Mouse (Mus musculus) embryonic facial prominence, embryonic 14.5 days (tissue): ENCODE measurements around the gene Atg14. TPM values are rescaled to one million over a fixed set of nuclear protein-coding genes. Genes with fewer than 3 reads are reported as not detected.

Source experiments
- ATAC-seq: fragments of 200-750 bp; cut with Nextera tagmentation; 2 replicates; pipeline ENCODE4 v1.8.0; 2017; ENCODE audit warnings: low read depth, moderate number of reproducible peaks, moderate TSS enrichment
- DNase-seq: peaks from one replicate; pipeline ENCODE4 v3.0.0-alpha.2; 2015; ENCODE audit warnings: low spot score
- H3K27ac ChIP-seq: fragments of 300-500 bp; sonication (generic); replicated peaks from 2 replicates; pipeline ENCODE4 v1.5.1; 2014; ENCODE audit warnings: low read depth, mild to moderate bottlenecking, low read length, moderate library complexity
- H3K27me3 ChIP-seq: fragments of 300-500 bp; sonication (generic); replicated peaks from 2 replicates; pipeline ENCODE4 v1.6.1; 2014; ENCODE audit warnings: low read length; ENCODE audit not compliant: control insufficient read depth, insufficient read depth
- H3K36me3 ChIP-seq: fragments of 300-500 bp; sonication (generic); 2 replicates; pipeline ENCODE4 v1.6.1; 2014; ENCODE audit warnings: low read length, mixed read lengths; ENCODE audit not compliant: control insufficient read depth, insufficient read depth
- H3K4me1 ChIP-seq: fragments of 300-500 bp; sonication (generic); 2 replicates; pipeline ENCODE4 v1.6.1; 2014; ENCODE audit warnings: antibody characterized with exemption, low read length; ENCODE audit not compliant: control insufficient read depth, insufficient read depth
- H3K4me2 ChIP-seq: fragments of 300-500 bp; sonication (generic); 2 replicates; pipeline ENCODE4 v1.6.1; 2014; ENCODE audit warnings: low read depth, mild to moderate bottlenecking, low read length, moderate library complexity, mixed read lengths
- H3K4me3 ChIP-seq: fragments of 300-500 bp; sonication (generic); 2 replicates; pipeline ENCODE4 v1.5.1; 2014; ENCODE audit warnings: low read depth, mild to moderate bottlenecking, low read length
- H3K9ac ChIP-seq: fragments of 300-500 bp; sonication (generic); 2 replicates; pipeline ENCODE4 v1.6.1; 2014; ENCODE audit warnings: low read depth, mild to moderate bottlenecking, low read length, moderate library complexity, mixed read lengths
- H3K9me3 ChIP-seq: fragments of 300-500 bp; sonication (generic); 2 replicates; pipeline ENCODE4 v1.6.1; 2016; ENCODE audit warnings: low read length; ENCODE audit not compliant: control insufficient read depth
- WGBS: fragments of 180-500 bp; shearing (Covaris S2); extraction: QIAGEN DNeasy Blood & Tissue Kit; methylation state at CpG from one replicate; pipeline ENCODE4 v1.1.7; 2014; 5-methylcytosine and 5-hydroxymethylcytosine counted together
- polyA plus RNA-seq: library from polyadenylated mRNA; unstranded; fragments of >200 nt; fragmentation: Nextera tagmentation; extraction: Ambion mirVana; gene quantifications from 2 replicates; pipeline ENCODE4 v1.2.1, GENCODE M21; 2014

Gene Atg14
- polyA plus RNA-seq, 1 experiment from 2014 or later, result 12.5 TPM

DNA sequence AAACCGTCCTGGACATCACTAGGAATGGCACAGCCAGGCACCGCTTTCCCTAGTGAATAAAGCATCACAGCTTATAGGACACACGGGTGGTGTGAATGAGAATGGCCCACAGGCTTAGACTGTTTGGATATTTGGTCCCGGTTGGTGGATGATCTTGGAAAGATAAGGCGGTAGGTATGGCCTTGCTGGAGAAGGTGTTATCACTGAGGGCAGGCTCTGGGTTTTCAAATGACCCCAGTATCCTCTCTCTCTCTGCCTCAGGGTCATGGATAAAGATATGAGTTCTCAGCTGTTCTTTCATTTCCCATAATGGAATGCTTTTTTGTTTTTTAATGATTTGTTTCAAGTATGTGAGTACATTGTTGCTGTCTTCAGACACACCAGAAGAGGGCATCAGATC is 15.2 kb downstream of the Atg14 start:
- Histone ChIP-seq H3K27ac (no peak overlapping the region), H3K27me3 (no peaks in the 10 kb centered on the region), H3K4me1 (no peaks in the 10 kb centered on the region), H3K9ac (no peak overlapping the region), H3K9me3 (no peaks in the 10 kb centered on the region), H3K4me3 (no peak overlapping the region), H3K4me2 (no peak overlapping the region), H3K36me3 (peaks cover 50% of the 10 kb centered on the region)
- DNase-seq, result no peak
- no peak for ATAC-seq
- 93% methylated on average over 5 of the region's 5 CpGs for WGBS

GRCm38 (mm10) chr14:47554236-47554635 is 16.2 kb downstream of the Atg14 start:
- ATAC-seq, result no peak
- 86% methylated on average over 4 of the region's 4 CpGs for WGBS
- H3K27ac ChIP-seq, result no peak overlapping the region
- DNase-seq, result no peak
- no peaks in the 10 kb centered on the region for H3K9me3 ChIP-seq
- peaks cover 51% of the 10 kb centered on the region for H3K36me3 ChIP-seq
- no peaks in the 10 kb centered on the region for H3K27me3 ChIP-seq
- no peak overlapping the region for H3K4me3 ChIP-seq
- no peak overlapping the region for H3K9ac ChIP-seq
- no peaks in the 10 kb centered on the region for H3K4me1 ChIP-seq
- no peak overlapping the region for H3K4me2 ChIP-seq

- WGBS, result 93% methylated on average over 2 of the region's 2 CpGs
- no peak overlapping the region for H3K9ac ChIP-seq
- no peaks in the 10 kb centered on the region for H3K27me3 ChIP-seq
- no peaks in the 10 kb centered on the region for H3K4me1 ChIP-seq
- DNase-seq, result no peak
- H3K27ac ChIP-seq, result no peak overlapping the region
- H3K4me3 ChIP-seq, result no peak overlapping the region
- no peaks in the 10 kb centered on the region for H3K9me3 ChIP-seq
- no peak overlapping the region for H3K4me2 ChIP-seq
- ATAC-seq, result no peak
- H3K36me3 ChIP-seq, result peaks cover 57% of the 10 kb centered on the region
These were observed 17.1 kb downstream of the Atg14 start for GRCm38 (mm10) chr14:47553380-47553779.

- 90% methylated on average over 6 of the region's 6 CpGs for WGBS
- peaks cover 71% of the 10 kb centered on the region for H3K36me3 ChIP-seq
These were observed 18.8 kb downstream of the Atg14 start for GRCm38 (mm10) chr14:47551668-47552067.

GRCm38 (mm10) chr14:47544877-47545276 is 25.6 kb downstream of the Atg14 start:
- WGBS, result 88% methylated on average over 4 of the region's 4 CpGs
- Histone ChIP-seq H3K9ac (no peak overlapping the region), H3K27ac (no peak overlapping the region), H3K27me3 (no peaks in the 10 kb centered on the region), H3K4me3 (no peak overlapping the region), H3K36me3 (peaks cover 87% of the 10 kb centered on the region), H3K4me2 (no peak overlapping the region), H3K4me1 (no peaks in the 10 kb centered on the region), H3K9me3 (no peaks in the 10 kb centered on the region)
- no peak for DNase-seq
- no peak for ATAC-seq

More at GRCm38 (mm10) chr14:47551668-47552067, 18.8 kb downstream of the Atg14 start:
- Histone ChIP-seq H3K9ac (no peak overlapping the region), H3K4me3 (no peak overlapping the region), H3K4me1 (no peaks in the 10 kb centered on the region), H3K9me3 (no peaks in the 10 kb centered on the region), H3K27ac (no peak overlapping the region), H3K27me3 (no peaks in the 10 kb centered on the region), H3K4me2 (no peak overlapping the region)
- ATAC-seq (no peak), DNase-seq (no peak)

DNA sequence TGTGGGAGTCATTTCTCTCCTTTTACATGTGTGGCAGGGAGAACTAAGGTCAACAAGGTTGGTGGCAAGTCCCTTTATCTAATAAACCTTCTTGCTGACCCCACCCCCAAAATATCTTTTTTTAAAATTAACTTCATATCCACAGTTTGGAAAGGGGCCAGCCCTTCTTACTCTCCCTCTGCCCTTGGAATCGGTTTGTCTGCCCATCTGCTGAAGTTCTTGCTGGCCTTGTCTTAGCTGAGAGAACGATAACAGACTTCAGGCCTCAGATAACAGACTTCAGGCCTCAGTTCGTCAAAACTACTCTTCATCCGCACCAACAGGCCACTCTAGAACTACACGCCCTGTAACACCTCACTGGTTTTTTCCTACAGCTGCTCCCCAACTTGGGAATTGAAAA is 26.2 kb downstream of the Atg14 start:
- Histone ChIP-seq H3K9ac (no peak overlapping the region), H3K4me3 (no peak overlapping the region), H3K9me3 (no peaks in the 10 kb centered on the region), H3K4me1 (no peaks in the 10 kb centered on the region), H3K4me2 (no peak overlapping the region), H3K27me3 (no peaks in the 10 kb centered on the region), H3K27ac (no peak overlapping the region), H3K36me3 (peaks cover 86% of the 10 kb centered on the region)
- 82% methylated on average over 5 of the region's 5 CpGs for WGBS
- DNase-seq (no peak), ATAC-seq (no peak)

- H3K36me3 ChIP-seq, result peaks cover 67% of the 10 kb centered on the region
- no peaks in the 10 kb centered on the region for H3K9me3 ChIP-seq
- H3K4me3 ChIP-seq, result no peak overlapping the region
- no peaks in the 10 kb centered on the region for H3K4me1 ChIP-seq
- DNase-seq (no peak), ATAC-seq (no peak)
- no peak overlapping the region for H3K27ac ChIP-seq
- 94% methylated on average over 3 of the region's 3 CpGs for WGBS
- no peaks in the 10 kb centered on the region for H3K27me3 ChIP-seq
- no peak overlapping the region for H3K4me2 ChIP-seq
- H3K9ac ChIP-seq, result no peak overlapping the region
These were observed 28.2 kb downstream of the Atg14 start for GRCm38 (mm10) chr14:47542283-47542682.

DNA sequence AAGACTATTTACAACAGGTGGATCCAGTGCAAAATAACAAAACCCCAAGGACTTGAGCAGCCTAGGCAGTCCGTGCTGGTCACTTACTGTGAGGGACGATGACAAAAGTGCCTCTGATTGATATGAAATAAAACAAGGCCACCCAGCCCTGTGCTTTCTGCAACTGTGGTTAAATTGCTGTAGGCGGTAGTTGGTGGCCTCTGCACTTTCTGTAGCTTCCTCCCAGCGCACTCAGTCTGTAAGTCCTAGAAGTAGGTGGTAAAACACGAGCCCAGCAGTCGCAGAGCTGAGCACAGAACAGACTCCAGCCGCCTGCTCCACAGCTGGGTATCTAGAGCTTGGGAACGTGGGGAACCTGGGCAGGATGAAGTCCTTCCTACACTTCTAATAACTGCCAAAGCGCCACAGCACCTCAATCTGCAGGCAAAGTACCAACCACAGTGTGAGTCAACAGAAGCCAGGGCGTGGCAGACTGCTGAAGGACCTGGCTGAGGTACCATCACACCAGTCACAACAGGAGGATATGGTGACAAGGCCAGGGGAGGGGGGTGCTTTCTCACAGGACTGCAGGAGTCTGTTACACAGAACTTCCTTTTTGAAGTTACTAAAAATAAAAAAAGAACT is 29.0 kb downstream of the Atg14 start:
- 86% methylated on average over 10 of the region's 10 CpGs for WGBS
- H3K4me1 ChIP-seq, result no peaks in the 10 kb centered on the region
- no peak overlapping the region for H3K4me2 ChIP-seq
- no peak overlapping the region for H3K4me3 ChIP-seq
- H3K27ac ChIP-seq, result no peak overlapping the region
- H3K27me3 ChIP-seq, result no peaks in the 10 kb centered on the region
- ATAC-seq (no peak), DNase-seq (no peak)
- H3K9me3 ChIP-seq, result no peaks in the 10 kb centered on the region
- no peak overlapping the region for H3K9ac ChIP-seq
- H3K36me3 ChIP-seq, result peaks cover 59% of the 10 kb centered on the region

- no peaks in the 10 kb centered on the region for H3K27me3 ChIP-seq
- no peak overlapping the region for H3K4me3 ChIP-seq
- H3K4me2 ChIP-seq, result no peak overlapping the region
- no peak for DNase-seq
- no peak overlapping the region for H3K9ac ChIP-seq
- H3K4me1 ChIP-seq, result 0 out of 2 replicates have a peak, but pooled peaks cover 4% of the 10 kb centered on the region
- H3K9me3 ChIP-seq, result no peaks in the 10 kb centered on the region
- ATAC-seq, result no peak
- H3K27ac ChIP-seq, result no peak overlapping the region
- H3K36me3 ChIP-seq, result 0 out of 2 replicates have a peak, but pooled peaks cover 14% of the 10 kb centered on the region
- 87% methylated on average over 1 of the region's 1 CpGs for WGBS
These were observed 35.4 kb downstream of the Atg14 start for GRCm38 (mm10) chr14:47535096-47535495.
